ENCODE assay signal across 7 mouse cellular contexts in genomic region chr1:191640848-191641247, GRCm38 (mm10).
"Had no signal": no experiment of that assay in that cellular context is flagged by ENCODE, and none has a peak within 500 bp of the region (broad histone marks: within the 10 kb centered on the region; RNA-seq: fewer than 3 reads in every experiment).

No protein-coding gene starts in this region.

- H3K27ac ChIP-seq: limb, embryonic 15.5 days; midbrain, embryonic 12.5 days had no signal

- H3K9me3 ChIP-seq: limb, embryonic 15.5 days; midbrain, embryonic 12.5 days had no signal

- H3K4me3 ChIP-seq: left cerebral cortex, adult 2 months; limb, embryonic 15.5 days; midbrain, embryonic 12.5 days had no signal

- H3K36me3 ChIP-seq: limb, embryonic 15.5 days; midbrain, embryonic 12.5 days had no signal

- H3K4me2 ChIP-seq: limb, embryonic 15.5 days; lung, embryonic 14.5 days; midbrain, embryonic 12.5 days had no signal

- DNase-seq: right cerebral cortex, postnatal 14 days; thymus, postnatal 36 days had no signal

- H3K27me3 ChIP-seq: limb, embryonic 15.5 days had no signal

- ATAC-seq: midbrain, embryonic 16.5 days had no signal

- H3K9ac ChIP-seq: limb, embryonic 15.5 days; lung, embryonic 14.5 days; midbrain, embryonic 12.5 days had no signal

- H3K4me1 ChIP-seq: limb, embryonic 15.5 days had no signal
